ENCODE assay signal across 8 mouse cellular contexts in the genomic region with DNA sequence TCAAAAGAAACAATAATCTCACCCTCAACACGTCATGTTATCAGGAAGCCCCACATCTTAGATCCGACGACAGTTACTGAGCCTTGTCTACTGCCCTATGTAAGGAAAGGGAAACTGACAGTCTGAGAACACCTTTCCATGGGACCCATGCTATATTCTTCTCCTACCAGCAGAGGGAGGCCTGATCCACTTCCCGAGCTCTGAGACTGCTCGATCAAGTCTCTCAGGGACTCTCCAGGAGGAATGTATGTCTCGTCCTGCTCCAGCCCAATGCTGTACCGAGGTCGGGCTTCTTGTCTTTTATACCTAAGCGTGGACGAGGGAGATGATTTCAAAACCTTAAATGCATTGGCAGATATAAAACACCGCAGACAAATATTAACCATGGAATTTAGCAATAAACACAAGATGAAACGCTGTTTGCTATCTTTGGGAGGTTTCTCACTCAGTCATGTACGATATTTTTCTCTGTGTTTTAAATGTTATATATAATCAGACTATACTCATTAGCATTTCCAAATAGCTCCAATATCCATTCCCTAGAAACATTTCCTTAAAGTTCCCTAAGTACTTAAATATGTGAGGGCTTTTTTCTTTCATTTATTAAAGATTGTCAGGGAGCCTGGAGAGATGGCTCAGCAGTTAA.
DNase-seq lines count a peak whose midpoint lies in the region; ATAC-seq lines count a peak whose summit lies in the region.

No protein-coding gene starts in this region.

- ATAC-seq in cerebellum, adult (ENCODE audit: insufficient number of reproducible peaks, low FRiP score, low TSS enrichment), result peak; percentile 92
- ATAC-seq in forebrain, embryonic 13.5 days, result peak; percentile 97
- peak; percentile 84 for ATAC-seq in hindbrain, embryonic 15.5 days (ENCODE audit: low FRiP score, low read depth)

- no peaks in the 10 kb centered on the region for H3K9me3 ChIP-seq in forebrain, embryonic 13.5 days (replicated peaks)
- no peaks in the 10 kb centered on the region for H3K9me3 ChIP-seq in hindbrain, embryonic 15.5 days

- H3K36me3 ChIP-seq in forebrain, embryonic 13.5 days (ENCODE audit: poor library complexity, severe bottlenecking), result no peaks in the 10 kb centered on the region
- H3K36me3 ChIP-seq in hindbrain, embryonic 15.5 days, result no peaks in the 10 kb centered on the region

- H3K27me3 ChIP-seq in forebrain, embryonic 13.5 days, result no peaks in the 10 kb centered on the region
- H3K27me3 ChIP-seq in hindbrain, embryonic 15.5 days, result no peaks in the 10 kb centered on the region

- intact Hi-C loops in left cerebral cortex, postnatal 10 days (cut with DNase I), result loop anchor here (2.0 to 10.0 kb wide), 2 partner anchors 412 to 612 kb away; no protein-coding TSS in a partner anchor

- peak; percentile 32 for DNase-seq in layer of hippocampus, adult 11-12 months (ENCODE audit: low spot score)
- no peak for DNase-seq in layer of hippocampus, adult 9-11 months
- peak; percentile 40 to 53 for DNase-seq in left cerebral cortex, postnatal 10 days (ENCODE audit: extremely low spot score in 1 of 2, low spot score in 2 of 2)
- peak; percentile 75 for DNase-seq in mesoderm, embryonic 11.5 days (ENCODE audit: low read depth, low spot score)
- peak; percentile 46 for DNase-seq in right cerebral cortex, postnatal 4 days

- no peak overlapping the region for H3K9ac ChIP-seq in forebrain, embryonic 13.5 days
- no peak overlapping the region for H3K9ac ChIP-seq in hindbrain, embryonic 15.5 days

- H3K27ac ChIP-seq in forebrain, embryonic 13.5 days, result no peak overlapping the region
- H3K27ac ChIP-seq in hindbrain, embryonic 15.5 days (replicated peaks), result no peak overlapping the region

- no peaks in the 10 kb centered on the region for H3K4me1 ChIP-seq in forebrain, embryonic 13.5 days
- H3K4me1 ChIP-seq in hindbrain, embryonic 15.5 days (replicated peaks), result no peaks in the 10 kb centered on the region

- no peak overlapping the region for H3K4me2 ChIP-seq in forebrain, embryonic 13.5 days
- peak overlapping the region; percentile 44 for H3K4me2 ChIP-seq in hindbrain, embryonic 15.5 days

- WGBS in forebrain, embryonic 13.5 days, result 17% methylated on average over 13 of the region's 13 CpGs
- WGBS in hindbrain, embryonic 15.5 days, result 23% methylated on average over 13 of the region's 13 CpGs

- no peak overlapping the region for H3K4me3 ChIP-seq in forebrain, embryonic 13.5 days
- no peak overlapping the region for H3K4me3 ChIP-seq in hindbrain, embryonic 15.5 days
